Mouse (Mus musculus): ENCODE measurements around the gene Fam214b. TPM values are rescaled to one million over a fixed set of nuclear protein-coding genes. Genes with fewer than 3 reads are reported as not detected.
A peak's percentile ranks its signal among the peaks of the same experiment; 100 is the strongest.

Gene Fam214b
- total and polyA plus RNA-seq, 2 experiments from 2014 or later = 13.4 to 15.9 TPM

DNA sequence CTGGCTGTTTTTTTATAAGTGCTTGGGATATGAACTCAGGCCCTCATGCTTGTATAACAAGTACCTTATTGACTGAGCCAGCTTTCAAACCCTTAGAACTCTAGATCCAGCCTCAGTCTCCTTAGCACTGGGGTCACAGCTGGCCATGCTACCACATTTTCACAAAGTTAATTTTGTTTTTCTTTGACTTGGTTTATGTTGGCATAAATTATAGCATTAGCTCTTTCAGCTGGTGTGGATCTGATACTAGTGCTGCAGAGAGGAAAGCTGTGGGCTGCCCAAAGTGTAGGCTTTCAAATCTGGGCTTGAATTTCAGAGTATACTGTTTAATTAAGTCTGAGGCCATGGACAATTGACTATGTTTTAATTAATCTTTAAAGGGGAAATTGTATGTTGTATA is 28.9 kb upstream of the Fam214b start:
- DNase-seq (ENCODE audit: low spot score) = no peak
- H3K4me1 ChIP-seq (ENCODE audit: control insufficient read depth, insufficient read depth) = no peaks in the 10 kb centered on the region
- H3K4me3 ChIP-seq (ENCODE audit: low read depth, low read length) = no peak overlapping the region
- H3K36me3 ChIP-seq (replicated peaks; ENCODE audit: control insufficient read depth, insufficient read depth, low read length) = no peaks in the 10 kb centered on the region
- TF ChIP-seq CTCF (IDR thresholded peaks at IDR 0.05; ENCODE audit: low read depth) = no peak
- no peak for TF ChIP-seq EP300 (IDR thresholded peaks at IDR 0.05; ENCODE audit: low read depth)
- H3K9ac ChIP-seq (replicated peaks; ENCODE audit: low read depth, low read length) = no peak overlapping the region
- no peaks in the 10 kb centered on the region for H3K27me3 ChIP-seq (ENCODE audit: control insufficient read depth, insufficient read depth, low read length)
- H3K9me3 ChIP-seq (replicated peaks; ENCODE audit: control insufficient read depth, low read length) = no peaks in the 10 kb centered on the region
- H3K4me2 ChIP-seq (ENCODE audit: low read depth, low read length) = no peak overlapping the region
- ATAC-seq (ENCODE audit: insufficient read depth, low read depth) = no peak
- H3K27ac ChIP-seq (ENCODE audit: low read depth) = no peak overlapping the region

DNA sequence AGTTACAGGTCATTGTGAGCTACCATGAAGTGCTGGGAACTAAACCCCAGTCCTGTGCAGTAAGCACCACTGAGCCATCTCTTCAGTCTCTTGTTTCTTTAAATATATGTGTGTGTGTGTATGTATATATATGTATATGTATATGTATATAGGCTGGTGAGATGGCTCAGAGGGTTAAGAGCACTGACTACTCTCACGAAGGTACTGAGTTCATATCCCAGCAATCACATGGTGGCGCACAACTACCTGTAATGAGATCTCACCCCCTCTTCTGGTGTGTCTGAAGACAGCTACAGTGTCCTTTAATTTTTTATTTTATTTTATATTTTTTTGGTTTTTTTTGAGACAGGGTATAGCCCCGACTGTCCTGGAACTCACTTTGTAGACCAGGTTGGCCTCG is 19.5 kb upstream of the Fam214b start:
- ATAC-seq (ENCODE audit: insufficient read depth, low read depth) = no peak
- Histone ChIP-seq H3K4me2 (ENCODE audit: low read depth, low read length) (no peak overlapping the region), H3K27ac (ENCODE audit: low read depth) (no peak overlapping the region), H3K36me3 (replicated peaks; ENCODE audit: control insufficient read depth, insufficient read depth, low read length) (no peaks in the 10 kb centered on the region), H3K27me3 (ENCODE audit: control insufficient read depth, insufficient read depth, low read length) (no peaks in the 10 kb centered on the region), H3K4me1 (ENCODE audit: control insufficient read depth, insufficient read depth) (no peaks in the 10 kb centered on the region), H3K4me3 (ENCODE audit: low read depth, low read length) (no peak overlapping the region), H3K9me3 (replicated peaks; ENCODE audit: control insufficient read depth, low read length) (no peaks in the 10 kb centered on the region), H3K9ac (replicated peaks; ENCODE audit: low read depth, low read length) (no peak overlapping the region)
- no peak for TF ChIP-seq CTCF (IDR thresholded peaks at IDR 0.05; ENCODE audit: low read depth)
- no peak for TF ChIP-seq EP300 (IDR thresholded peaks at IDR 0.05; ENCODE audit: low read depth)
- no peak for DNase-seq (ENCODE audit: low spot score)
- 96% methylated on average over 4 of the region's 4 CpGs for whole genome bisulfite sequencing

DNA sequence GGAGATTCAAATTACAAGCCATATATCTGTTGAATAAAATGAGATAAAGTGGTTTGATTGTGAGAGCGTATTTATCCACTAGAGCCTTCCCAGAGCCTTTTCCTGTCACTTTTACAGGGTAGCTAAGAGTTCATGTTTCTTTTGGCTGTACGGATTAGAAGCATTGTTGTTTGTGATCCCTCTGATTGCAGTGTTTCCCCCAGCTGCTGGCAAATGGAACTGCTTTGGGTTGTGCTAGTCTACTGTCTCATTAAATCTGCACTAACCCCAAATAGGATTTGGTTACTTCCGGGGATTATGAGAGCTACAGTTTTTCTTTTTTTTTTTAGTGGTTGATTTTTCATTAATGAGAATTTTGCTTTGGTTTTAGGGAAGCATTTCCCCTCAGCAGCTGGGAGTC is 14.3 kb upstream of the Fam214b start:
- DNase-seq (ENCODE audit: low spot score) (peak; percentile 23), ATAC-seq (ENCODE audit: insufficient read depth, low read depth) (no peak)
- H3K4me1 ChIP-seq (ENCODE audit: control insufficient read depth, insufficient read depth) = 0 out of 2 replicates have a peak, but pooled peaks cover 5% of the 10 kb centered on the region
- peak overlapping the region; percentile 72 for H3K4me3 ChIP-seq (ENCODE audit: low read depth, low read length)
- H3K36me3 ChIP-seq (replicated peaks; ENCODE audit: control insufficient read depth, insufficient read depth, low read length) = no peaks in the 10 kb centered on the region
- no peak overlapping the region for H3K9ac ChIP-seq (replicated peaks; ENCODE audit: low read depth, low read length)
- TF ChIP-seq CTCF (IDR thresholded peaks at IDR 0.05; ENCODE audit: low read depth) (no peak), EP300 (IDR thresholded peaks at IDR 0.05; ENCODE audit: low read depth) (no peak)
- peak overlapping the region; percentile 84 for H3K4me2 ChIP-seq (ENCODE audit: low read depth, low read length)
- H3K27ac ChIP-seq (ENCODE audit: low read depth) = no peak overlapping the region
- H3K9me3 ChIP-seq (replicated peaks; ENCODE audit: control insufficient read depth, low read length) = no peaks in the 10 kb centered on the region
- 57% methylated on average over 3 of the region's 3 CpGs for WGBS
- no peaks in the 10 kb centered on the region for H3K27me3 ChIP-seq (ENCODE audit: control insufficient read depth, insufficient read depth, low read length)

DNA sequence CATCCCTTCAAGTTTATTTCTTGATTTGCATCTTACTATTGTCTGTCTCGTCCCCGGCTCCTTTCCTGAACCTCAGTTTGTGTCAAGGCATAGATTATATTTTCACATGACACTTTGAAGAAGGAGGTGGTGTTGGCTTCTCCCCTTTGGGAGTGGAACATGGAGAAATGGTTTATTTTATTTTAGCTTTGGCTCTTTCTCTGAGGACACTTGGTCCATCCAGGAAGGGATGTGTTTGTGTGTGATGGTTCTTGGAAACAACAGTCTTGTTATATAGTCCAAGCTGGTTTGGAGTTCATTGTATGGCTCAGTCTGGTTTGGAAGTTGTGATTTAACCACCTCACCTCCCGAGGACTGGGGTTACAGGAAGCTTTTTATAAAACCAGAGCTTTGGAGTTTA is 13.7 kb upstream of the Fam214b start:
- Histone ChIP-seq H3K4me2 (ENCODE audit: low read depth, low read length) (peak overlapping the region; percentile 84), H3K27ac (ENCODE audit: low read depth) (peak overlapping the region; percentile 92; the same call in 1 of the 2 replicates), H3K36me3 (replicated peaks; ENCODE audit: control insufficient read depth, insufficient read depth, low read length) (no peaks in the 10 kb centered on the region), H3K4me3 (ENCODE audit: low read depth, low read length) (peak overlapping the region; percentile 72), H3K9me3 (replicated peaks; ENCODE audit: control insufficient read depth, low read length) (no peaks in the 10 kb centered on the region), H3K27me3 (ENCODE audit: control insufficient read depth, insufficient read depth, low read length) (no peaks in the 10 kb centered on the region), H3K9ac (replicated peaks; ENCODE audit: low read depth, low read length) (peak overlapping the region; percentile 67), H3K4me1 (ENCODE audit: control insufficient read depth, insufficient read depth) (0 out of 2 replicates have a peak, but pooled peaks cover 5% of the 10 kb centered on the region)
- DNase-seq (ENCODE audit: low spot score) (no peak), ATAC-seq (ENCODE audit: insufficient read depth, low read depth) (no peak)
- TF ChIP-seq CTCF (IDR thresholded peaks at IDR 0.05; ENCODE audit: low read depth) (no peak), EP300 (IDR thresholded peaks at IDR 0.05; ENCODE audit: low read depth) (no peak)
- 34% methylated on average over 3 of the region's 3 CpGs for WGBS

DNA sequence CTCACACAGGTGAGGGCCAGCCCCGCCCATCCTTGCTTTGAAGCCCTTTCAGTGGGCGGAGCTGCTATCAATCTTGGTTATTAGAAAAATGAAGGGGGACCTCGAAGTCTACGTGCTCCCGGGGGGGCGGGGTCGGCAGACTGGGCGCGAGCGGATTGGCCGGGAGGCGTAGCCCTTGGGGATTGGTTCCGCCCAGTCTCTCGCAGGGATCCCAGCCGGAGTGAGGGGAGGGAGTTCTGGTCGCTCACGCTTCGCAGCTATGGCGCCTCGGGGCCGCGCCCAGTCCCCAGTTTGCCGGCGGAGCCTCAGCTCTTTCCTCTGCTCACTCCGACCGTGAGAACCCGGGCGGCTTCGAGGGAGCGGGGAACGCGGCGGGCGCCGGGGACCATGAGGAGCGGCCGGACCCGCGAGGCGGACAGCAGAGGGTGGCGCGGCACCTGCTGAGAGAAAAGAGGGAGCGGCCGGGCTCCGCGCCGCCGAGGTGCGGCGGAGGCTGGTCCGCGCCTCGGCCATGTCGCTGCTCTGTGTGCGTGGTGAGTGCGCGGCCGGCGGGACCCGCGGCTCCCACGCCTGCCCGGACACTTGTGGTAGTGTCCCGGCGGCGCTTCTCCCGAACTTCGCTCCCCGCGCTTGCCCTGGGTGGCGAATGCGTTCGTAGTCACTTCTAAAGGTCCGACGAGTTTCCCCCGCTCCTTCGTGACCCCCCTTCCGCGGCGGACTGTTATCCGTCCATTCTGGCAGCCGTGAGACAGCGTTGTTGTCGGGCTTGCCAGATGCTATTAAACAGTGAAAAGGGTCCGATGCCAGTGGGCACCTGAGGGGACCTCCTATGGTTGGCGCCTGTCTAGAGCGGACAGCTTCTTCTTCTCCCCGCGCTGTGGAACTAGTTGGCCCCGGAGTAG is 13.0 kb upstream of the Fam214b start, which contains the start of gene Unc13b:
TSS of gene Unc13b (plus strand) at position 201 of the 902 bp plus-strand sequence.
- DNase-seq (ENCODE audit: low spot score) (peak; percentile 92), ATAC-seq (ENCODE audit: insufficient read depth, low read depth) (peak; percentile 98)
- no peak for TF ChIP-seq EP300 (IDR thresholded peaks at IDR 0.05; ENCODE audit: low read depth)
- no peak for TF ChIP-seq CTCF (IDR thresholded peaks at IDR 0.05; ENCODE audit: low read depth)
- Histone ChIP-seq H3K27ac (ENCODE audit: low read depth) (peak within 1 kb of the TSS; percentile 92), H3K36me3 (replicated peaks; ENCODE audit: control insufficient read depth, insufficient read depth, low read length) (no peaks in the 10 kb centered on the region), H3K9ac (replicated peaks; ENCODE audit: low read depth, low read length) (peak within 1 kb of the TSS; percentile 67), H3K4me2 (ENCODE audit: low read depth, low read length) (peak within 1 kb of the TSS; percentile 84), H3K4me3 (ENCODE audit: low read depth, low read length) (peak within 1 kb of the TSS; percentile 72), H3K27me3 (ENCODE audit: control insufficient read depth, insufficient read depth, low read length) (no peaks in the 10 kb centered on the region), H3K9me3 (replicated peaks; ENCODE audit: control insufficient read depth, low read length) (no peaks in the 10 kb centered on the region), H3K4me1 (ENCODE audit: control insufficient read depth, insufficient read depth) (0 out of 2 replicates have a peak, but pooled peaks cover 5% of the 10 kb centered on the region)
- WGBS = under 1% methylated on average over 86 of the region's 90 CpGs
